Mouse (Mus musculus): ENCODE data around the gene Rptor.
A peak's percentile ranks its signal among the peaks of the same experiment; 100 is the strongest.

Rptor gene

GRCm38 (mm10) chr11:119905794-119906193, 303.1 kb downstream of the Rptor start:
- DNase-seq (ENCODE audit: low read depth, low spot score) = no peak

DNA sequence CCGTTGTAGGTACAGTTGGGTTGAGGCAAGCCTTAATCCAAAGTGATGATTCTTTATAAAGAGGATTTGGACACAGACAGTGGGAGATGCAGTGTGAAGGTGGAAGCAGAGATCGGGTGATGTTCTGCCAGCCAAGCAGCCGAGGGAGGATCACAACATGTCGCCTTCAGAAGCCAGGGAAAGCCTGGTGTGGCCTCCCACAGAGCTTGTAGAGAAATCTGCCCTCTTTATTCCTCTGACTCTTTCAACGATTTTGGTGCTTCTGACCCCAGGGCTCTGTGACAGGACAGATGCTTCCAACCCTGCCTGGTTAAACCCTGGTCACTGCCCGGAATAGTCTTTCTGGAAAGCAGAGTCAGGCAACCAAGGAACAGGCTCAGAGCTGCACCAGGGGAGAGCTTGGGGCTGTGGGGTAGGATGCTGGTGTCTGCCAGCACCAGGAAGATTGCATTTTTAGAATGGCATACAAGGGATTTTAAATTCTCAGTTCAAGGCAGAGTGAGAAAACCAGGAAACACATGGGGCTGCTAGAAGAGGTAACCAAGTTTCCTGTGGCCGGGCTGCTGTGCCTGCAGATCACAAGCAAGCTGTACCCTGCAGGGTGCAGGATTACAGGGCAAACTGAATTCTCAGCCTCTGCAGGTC, 304.4 kb downstream of the Rptor start:
- no peak for DNase-seq (ENCODE audit: low read depth, low spot score)

- DNase-seq (ENCODE audit: low read depth, low spot score) = no peak
Observed at GRCm38 (mm10) chr11:119907711-119908110, 305.0 kb downstream of the Rptor start.

DNA sequence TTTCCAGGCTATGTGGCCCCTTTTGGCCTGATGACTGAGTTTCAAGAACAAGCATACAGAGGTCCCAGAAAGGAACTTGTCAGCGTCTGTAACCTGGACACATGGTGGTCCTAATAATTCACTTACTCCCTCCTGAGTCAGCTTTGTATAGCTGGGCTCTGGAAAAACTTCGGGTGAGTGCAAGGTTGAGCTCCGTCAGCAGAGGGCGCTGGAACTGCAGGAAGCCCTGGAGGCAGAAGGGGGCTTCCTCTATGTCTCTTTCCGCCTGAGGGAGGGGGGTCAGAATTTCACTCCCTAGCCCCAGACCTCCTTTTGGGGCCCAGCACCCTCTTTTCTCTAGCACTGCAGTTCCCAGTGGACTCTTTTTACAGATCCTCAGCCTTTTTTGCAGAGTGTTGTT, 306.7 kb downstream of the Rptor start:
- peak; percentile 49 for DNase-seq (ENCODE audit: low read depth, low spot score)

DNA sequence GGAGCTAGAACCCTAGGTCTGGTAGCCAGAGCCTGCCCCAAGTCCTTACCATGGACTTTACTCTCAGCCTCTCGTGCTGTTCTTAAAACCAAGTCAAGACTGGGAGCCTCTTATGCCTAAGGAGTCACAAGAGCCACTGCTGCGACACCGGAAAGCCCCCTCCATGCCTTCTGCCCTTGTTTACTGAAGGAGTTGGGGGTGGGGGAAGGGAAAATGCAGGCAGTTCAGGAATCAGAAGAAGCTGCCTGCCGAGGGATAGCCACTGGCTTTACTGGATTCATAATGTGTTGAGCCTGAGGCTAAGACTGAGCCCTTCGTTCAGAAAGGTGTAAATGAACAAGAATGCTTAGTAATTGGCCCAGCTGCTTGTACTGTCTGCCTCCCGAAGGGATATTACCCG, 310.1 kb downstream of the Rptor start:
- DNase-seq (ENCODE audit: low read depth, low spot score) = no peak

- DNase-seq (ENCODE audit: low read depth, low spot score) = peak; percentile 75
Observed at GRCm38 (mm10) chr11:119913291-119913934, 310.7 kb downstream of the Rptor start, which contains the start of gene Chmp6. TSS of gene Chmp6 (plus strand) at chr11:119913441.

DNA sequence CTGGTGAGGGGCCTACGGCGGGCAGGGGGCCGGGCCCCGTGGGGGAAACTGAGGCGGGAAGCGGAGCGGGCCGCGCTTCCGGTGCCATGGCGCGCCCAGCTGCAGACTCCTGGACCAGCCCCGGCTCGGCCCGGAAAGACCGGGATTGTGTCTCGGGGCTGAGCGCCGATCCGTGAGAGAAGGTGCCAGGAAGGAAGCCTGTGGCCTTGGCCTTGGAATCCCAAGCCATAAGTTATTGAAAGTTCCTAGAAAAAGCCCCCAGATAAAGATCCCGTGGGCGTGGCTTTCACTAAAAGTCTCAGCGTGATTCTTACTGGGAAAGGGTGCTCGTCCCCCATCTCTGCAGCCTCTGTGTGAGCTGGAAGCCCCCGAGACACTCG, 311.2 kb downstream of the Rptor start:
- no peak for DNase-seq (ENCODE audit: low read depth, low spot score)

DNA sequence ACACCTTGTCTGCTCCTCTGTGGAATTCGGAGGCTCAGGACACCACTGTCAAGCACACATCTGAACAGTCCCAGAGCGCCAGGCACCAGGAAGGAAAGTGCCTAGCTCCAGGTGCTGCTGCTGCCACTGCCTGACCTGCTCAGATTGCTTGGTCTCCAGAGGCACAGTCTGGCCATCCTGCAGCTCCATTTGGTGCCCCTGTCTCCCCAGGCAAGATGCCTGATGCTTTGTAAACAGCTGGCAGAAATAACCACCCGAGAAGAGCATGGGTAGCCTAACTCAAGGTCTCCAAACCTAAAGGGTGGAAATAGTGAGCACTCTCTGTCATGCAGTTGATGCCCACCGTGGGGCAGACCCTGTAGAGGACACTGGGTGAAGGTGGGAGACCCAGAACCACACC, 311.7 kb downstream of the Rptor start:
- DNase-seq (ENCODE audit: low read depth, low spot score) = no peak

DNA sequence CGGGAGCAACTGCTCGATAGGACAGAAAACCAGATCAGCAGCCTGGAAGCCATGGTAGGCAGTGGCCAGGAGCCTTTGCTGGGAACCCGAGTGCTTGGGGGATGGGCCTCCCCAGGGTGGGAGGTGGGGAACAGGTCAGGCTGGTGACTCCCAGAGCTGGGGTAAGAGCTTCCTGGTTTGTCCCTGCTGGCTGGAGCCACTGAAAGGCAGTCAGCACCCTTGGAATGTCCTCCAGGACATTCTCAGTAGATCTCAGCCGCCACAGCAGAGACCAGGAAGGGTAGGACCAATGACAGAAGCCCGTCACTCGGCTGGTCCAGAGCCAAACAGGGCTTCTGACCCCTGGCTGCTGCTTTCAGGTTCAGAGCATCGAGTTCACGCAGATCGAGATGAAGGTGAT, 313.0 kb downstream of the Rptor start:
- no peak for DNase-seq (ENCODE audit: low read depth, low spot score)

GRCm38 (mm10) chr11:119916102-119916790, 313.5 kb downstream of the Rptor start:
- DNase-seq (ENCODE audit: low read depth, low spot score) = no peak

DNA sequence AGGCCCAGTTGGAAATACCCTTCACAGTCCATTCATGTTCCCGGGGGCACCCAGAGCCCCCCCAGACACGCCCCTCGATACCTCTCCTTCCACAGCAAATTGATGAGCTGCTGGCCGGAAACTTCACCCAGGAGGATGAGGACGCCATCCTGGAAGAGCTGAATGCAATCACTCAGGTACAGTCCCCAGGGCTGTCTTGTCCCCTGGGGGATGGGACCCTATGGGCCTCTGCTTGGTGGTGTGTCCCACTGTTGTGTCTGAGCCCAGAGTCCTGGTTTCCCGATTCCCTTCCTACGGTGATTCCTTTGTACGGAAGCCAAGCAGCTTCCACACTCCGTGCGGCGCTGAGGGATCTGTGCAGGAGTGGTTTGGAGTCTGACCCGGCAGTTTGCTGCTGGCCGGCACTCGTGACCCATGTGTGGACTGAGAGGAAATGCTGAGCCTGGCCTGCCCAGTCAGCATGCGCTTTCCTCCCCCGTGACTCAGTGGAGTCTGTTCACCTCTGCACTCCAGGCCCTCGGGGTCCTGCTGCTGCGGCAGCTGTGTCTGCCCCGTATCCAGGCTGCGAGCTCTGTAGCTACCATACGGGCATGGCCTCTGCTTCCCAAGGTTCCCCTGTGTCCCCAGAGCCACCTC, 314.2 kb downstream of the Rptor start:
- no peak for DNase-seq (ENCODE audit: low read depth, low spot score)

DNA sequence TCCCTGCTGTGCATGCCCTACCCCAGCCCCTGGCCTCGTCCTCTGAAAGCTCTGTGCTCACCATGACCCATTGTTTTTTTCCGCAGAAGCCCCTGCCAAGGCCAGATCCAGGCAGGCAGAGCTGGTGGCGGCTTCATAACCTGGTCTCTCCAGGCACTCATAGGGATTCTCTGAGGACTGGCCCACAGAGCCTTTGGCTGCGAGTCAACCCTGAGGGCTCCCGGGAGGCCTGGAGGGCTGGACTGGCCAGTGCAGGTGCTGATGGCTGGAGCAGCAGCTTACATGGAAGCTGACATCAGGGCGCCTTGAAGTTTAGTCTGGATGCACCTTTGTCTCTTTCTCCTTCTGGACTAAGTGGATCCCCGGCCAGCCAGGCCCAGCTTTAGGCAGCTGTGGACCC, 315.8 kb downstream of the Rptor start:
- DNase-seq (ENCODE audit: low read depth, low spot score) = no peak

DNA sequence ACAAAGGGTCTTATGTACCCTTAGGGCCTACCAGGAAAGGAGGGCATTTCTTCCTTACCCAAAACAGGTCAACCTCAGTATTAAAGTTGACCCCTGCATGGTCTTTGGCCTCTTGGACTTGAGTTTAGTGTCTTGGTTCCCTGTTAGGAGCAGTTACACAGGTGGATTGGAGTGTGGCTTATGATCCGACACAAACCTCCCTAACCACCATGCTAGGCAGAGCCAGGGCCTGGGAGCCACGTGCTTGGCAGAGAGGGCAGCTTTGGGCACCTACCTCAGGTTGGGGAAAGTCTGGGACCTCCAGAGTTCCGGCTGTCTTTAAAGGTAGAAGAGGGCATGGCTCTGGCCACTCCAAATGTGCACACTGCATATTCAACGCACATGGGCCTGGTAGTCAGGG, 316.7 kb downstream of the Rptor start:
- DNase-seq (ENCODE audit: low read depth, low spot score) = no peak

DNA sequence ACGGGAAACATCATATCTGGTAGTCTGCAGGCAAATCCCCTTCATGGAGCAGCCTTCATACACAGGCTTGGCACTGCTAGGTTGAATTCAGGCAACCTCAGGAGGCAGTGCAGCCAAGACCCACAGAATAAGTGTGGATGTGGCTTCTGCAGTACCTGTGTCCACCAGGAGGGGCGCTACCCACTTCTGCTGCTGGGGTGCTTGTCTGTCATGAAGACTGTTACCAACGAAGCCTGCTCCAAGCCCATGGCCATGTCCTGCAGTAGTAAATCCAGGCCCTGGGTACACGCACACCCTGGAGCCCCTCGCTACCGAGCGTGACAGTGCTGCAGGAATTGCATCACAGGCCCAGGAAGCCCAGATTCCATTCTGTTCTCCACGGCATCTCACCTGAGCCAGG, 317.2 kb downstream of the Rptor start:
- no peak for DNase-seq (ENCODE audit: low read depth, low spot score)

- no peak for DNase-seq (ENCODE audit: low read depth, low spot score)
Observed at GRCm38 (mm10) chr11:119920668-119921067, 318.0 kb downstream of the Rptor start.

DNA sequence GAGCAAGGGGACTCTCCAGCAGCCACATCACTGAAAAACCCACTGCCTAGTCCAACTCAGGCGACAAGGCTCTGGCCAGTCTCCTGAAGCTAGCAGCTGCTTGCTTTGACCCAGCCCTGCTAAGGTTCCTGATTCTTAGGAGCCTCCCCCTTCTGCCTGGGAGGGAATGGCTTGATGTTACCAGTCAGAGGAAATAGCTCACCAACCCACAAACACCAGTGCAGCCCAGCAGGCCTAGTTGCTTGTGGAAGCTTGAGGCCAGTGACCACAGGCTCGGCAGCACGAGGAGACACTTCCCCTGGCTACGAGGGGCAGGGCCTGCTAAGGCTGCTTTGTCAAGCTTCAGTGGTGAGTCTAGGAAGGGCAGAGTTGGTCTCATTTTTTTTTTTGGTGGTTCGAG, 322.5 kb downstream of the Rptor start:
- no peak for DNase-seq (ENCODE audit: low read depth, low spot score)

DNA sequence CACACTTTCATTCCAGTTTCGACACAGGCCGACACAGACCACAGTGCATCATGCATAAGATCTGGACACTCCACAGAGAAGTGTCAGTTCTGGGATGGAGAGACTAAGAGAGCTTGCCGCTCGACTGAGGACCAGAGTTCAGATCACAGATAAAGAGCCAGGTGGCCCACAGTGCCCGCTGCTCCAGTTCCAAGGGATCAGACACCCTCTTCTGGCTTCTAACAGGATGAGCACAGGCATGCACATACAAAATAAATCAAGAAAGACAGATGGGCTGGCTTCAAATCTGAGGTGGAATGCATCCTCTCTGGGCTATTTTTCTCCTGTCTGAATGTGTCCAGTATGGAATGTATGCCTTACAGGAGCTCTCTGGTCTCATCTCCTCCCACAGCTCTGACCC, 324.1 kb downstream of the Rptor start:
- no peak for DNase-seq (ENCODE audit: low read depth, low spot score)

GRCm38 (mm10) chr11:119928023-119928681, 325.4 kb downstream of the Rptor start:
- DNase-seq (ENCODE audit: low read depth, low spot score) = no peak

- DNase-seq (ENCODE audit: low read depth, low spot score) = no peak
Observed at GRCm38 (mm10) chr11:119929603-119930265, 327.0 kb downstream of the Rptor start.

GRCm38 (mm10) chr11:119931809-119932208, 329.1 kb downstream of the Rptor start:
- DNase-seq (ENCODE audit: low read depth, low spot score) = no peak

DNA sequence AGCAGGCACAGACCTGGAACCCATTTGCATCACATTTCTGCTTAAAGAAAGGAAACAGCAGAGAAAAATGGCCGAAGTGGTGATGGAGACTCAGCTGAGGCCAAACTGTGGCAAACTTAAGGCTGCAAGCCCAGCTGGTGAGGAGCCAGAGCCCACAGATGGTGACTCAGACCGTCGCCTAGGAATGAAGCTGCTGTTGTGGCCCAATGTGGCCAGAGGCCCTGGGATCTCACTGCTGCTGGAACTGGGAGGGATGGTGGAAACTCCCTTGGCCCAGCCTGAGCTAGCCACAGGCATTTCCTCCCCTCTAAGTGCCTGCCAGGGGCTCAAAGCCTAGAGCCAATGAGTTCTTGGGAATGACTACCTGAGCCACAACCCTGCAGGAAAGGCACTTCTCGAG, 330.4 kb downstream of the Rptor start:
- no peak for DNase-seq (ENCODE audit: low read depth, low spot score)
